Mouse (Mus musculus): ENCODE measurements around the gene Vash2. TPM values are rescaled to one million over a fixed set of nuclear protein-coding genes. Genes with fewer than 3 reads are reported as not detected.
"Not testable (repeated sequence)": the region's sequence is repeated elsewhere in the genome, so short reads cannot be mapped to it uniquely, and the experiment has no call there.

Gene Vash2
- polyA plus RNA-seq, 1 experiment from 2014 or later: 50.6 TPM

DNA sequence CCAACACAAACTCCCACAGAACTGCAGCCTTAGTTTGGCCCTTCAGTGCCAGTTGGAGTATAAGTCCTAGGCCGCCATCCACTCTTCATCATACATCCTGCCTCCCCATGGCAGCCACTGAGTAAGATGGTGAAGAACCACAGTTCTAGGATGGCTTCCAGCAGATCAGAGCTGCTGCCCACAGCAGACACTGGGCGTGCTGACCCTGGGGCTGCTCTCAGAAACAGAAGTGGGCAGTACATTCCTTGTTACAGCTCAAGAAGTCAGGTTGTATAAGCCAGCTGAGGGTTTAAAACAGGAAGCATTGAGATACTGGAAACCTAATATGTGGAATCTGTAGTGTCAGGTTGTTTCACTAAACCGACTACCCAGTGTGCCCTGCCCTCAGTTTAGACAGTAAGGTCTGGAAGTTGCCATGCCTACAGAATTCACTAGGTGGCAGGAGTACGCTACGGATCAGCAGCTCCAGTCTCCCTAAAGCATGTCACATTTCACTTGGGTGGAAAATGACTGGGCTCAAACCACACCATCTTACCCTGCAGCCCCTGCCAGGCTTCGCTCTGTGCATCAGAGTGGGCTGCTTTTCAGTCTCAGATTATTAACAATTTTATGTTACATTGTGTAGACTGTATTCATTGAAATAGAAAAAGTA lies 34.9 kb downstream of the Vash2 start:
- Histone ChIP-seq H3K9ac (ENCODE audit: low read length) (no peak overlapping the region), H3K4me1 (ENCODE audit: control insufficient read depth, insufficient read depth, low read length) (no peaks in the 10 kb centered on the region), H3K27me3 (ENCODE audit: control insufficient read depth, insufficient read depth, low read length) (no peaks in the 10 kb centered on the region), H3K27ac (ENCODE audit: low read length) (no peak overlapping the region), H3K36me3 (ENCODE audit: control insufficient read depth, insufficient read depth) (peaks cover 47% of the 10 kb centered on the region), H3K4me2 (ENCODE audit: low read depth, low read length) (no peak overlapping the region), H3K4me3 (ENCODE audit: low read length) (no peak overlapping the region), H3K9me3 (replicated peaks; ENCODE audit: control insufficient read depth, low read length) (no peaks in the 10 kb centered on the region)
- WGBS: 42% methylated on average over 6 of the region's 6 CpGs
- peak; percentile 81 for ATAC-seq (replicated peaks; ENCODE audit: extremely low read depth, insufficient read depth, low FRiP score)

DNA sequence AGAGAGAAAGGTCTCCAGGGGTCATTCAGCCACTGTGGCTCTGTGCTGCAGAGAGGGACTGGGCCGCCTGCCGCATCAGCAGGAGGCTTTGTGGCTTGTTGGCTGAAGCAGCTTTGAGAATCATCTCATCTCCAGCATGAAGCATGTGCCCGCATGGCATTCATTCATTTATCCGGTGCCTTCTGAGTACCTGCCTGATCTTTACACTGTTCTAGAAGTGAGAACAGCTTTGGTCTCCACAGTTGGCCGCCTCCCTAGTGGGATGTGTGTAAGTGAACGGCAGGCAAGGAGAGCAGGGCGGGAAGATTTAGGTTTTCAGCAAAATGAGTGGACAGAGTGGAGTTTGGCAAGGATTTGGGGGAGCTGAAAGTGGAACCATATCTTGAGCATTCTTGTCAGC lies 39.3 kb downstream of the Vash2 start:
- H3K27me3 ChIP-seq (ENCODE audit: control insufficient read depth, insufficient read depth, low read length): no peaks in the 10 kb centered on the region
- H3K9me3 ChIP-seq (replicated peaks; ENCODE audit: control insufficient read depth, low read length): no peaks in the 10 kb centered on the region
- peaks cover 50% of the 10 kb centered on the region for H3K36me3 ChIP-seq (ENCODE audit: control insufficient read depth, insufficient read depth)
- WGBS: 88% methylated on average over 7 of the region's 7 CpGs
- no peak overlapping the region for H3K4me3 ChIP-seq (ENCODE audit: low read length)
- no peak overlapping the region for H3K27ac ChIP-seq (ENCODE audit: low read length)
- H3K9ac ChIP-seq (ENCODE audit: low read length): no peak overlapping the region
- no peaks in the 10 kb centered on the region for H3K4me1 ChIP-seq (ENCODE audit: control insufficient read depth, insufficient read depth, low read length)
- ATAC-seq (replicated peaks; ENCODE audit: extremely low read depth, insufficient read depth, low FRiP score): no peak
- H3K4me2 ChIP-seq (ENCODE audit: low read depth, low read length): no peak overlapping the region

DNA sequence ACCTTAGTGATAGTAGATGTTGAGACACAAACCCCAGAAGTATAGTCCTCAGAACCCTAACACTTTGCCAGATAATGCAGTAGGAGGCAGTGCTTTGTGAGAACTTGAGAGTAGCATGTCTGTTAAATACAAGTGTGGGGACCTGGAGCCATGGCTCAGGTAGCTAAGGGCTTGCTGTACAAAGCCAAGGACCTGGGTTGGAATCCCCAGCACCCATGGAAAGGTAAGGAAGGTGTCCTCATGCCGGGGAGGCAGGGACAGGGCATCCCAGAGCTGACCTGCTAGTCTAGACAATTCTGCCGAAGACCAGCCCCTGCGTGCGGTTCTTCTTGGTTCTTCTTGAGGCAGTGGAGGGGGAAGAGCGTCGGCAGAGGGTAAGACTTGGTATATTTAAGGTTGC lies 48.9 kb downstream of the Vash2 start:
- Histone ChIP-seq H3K9ac (ENCODE audit: low read length) (peak overlapping the region; percentile 29; the same call in 1 of the 2 replicates), H3K27me3 (ENCODE audit: control insufficient read depth, insufficient read depth, low read length) (no peaks in the 10 kb centered on the region), H3K4me2 (ENCODE audit: low read depth, low read length) (no peak overlapping the region), H3K4me3 (ENCODE audit: low read length) (no peak overlapping the region), H3K36me3 (ENCODE audit: control insufficient read depth, insufficient read depth) (peaks cover 14% of the 10 kb centered on the region), H3K4me1 (ENCODE audit: control insufficient read depth, insufficient read depth, low read length) (peaks cover 11% of the 10 kb centered on the region), H3K27ac (ENCODE audit: low read length) (no peak overlapping the region), H3K9me3 (replicated peaks; ENCODE audit: control insufficient read depth, low read length) (no peaks in the 10 kb centered on the region)
- 81% methylated on average over 6 of the region's 6 CpGs for WGBS
- ATAC-seq (replicated peaks; ENCODE audit: extremely low read depth, insufficient read depth, low FRiP score): no peak

DNA sequence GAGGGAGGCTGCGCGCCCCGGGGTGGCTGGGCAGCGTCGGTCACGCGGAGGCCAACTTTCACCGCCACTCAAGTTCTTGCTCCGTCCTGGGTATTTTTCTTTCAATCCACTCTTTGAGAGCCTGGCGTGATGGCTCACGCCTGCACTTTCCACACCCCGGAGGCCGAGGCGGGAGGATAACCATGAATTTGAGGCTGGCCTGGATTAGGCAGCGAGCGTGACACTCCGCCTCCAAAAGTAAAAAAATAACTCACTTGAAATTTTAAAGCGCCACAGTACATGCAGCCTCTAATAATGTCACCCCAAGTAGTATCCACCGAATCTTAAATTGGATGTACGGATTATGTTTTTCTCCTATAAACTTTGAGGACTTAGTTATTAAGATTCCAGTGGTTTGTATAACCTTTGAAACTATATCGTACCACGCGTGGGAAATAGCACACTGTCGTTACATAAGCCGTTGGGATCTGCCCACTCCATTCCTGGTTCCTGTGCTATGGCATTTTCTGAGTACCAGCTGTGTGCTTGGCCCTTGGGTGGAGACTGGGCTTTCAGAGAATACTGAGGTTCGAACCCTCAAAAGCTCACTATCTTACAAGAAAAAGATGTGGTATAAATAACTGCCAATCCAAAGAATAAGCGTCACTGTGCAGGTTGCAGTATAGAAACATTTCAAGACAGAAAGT lies 49.9 kb downstream of the Vash2 start:
- Histone ChIP-seq H3K4me1 (ENCODE audit: control insufficient read depth, insufficient read depth, low read length) (peaks cover 11% of the 10 kb centered on the region), H3K27me3 (ENCODE audit: control insufficient read depth, insufficient read depth, low read length) (no peaks in the 10 kb centered on the region), H3K27ac (ENCODE audit: low read length) (peak overlapping the region; percentile 99), H3K36me3 (ENCODE audit: control insufficient read depth, insufficient read depth) (peaks cover 6% of the 10 kb centered on the region), H3K4me2 (ENCODE audit: low read depth, low read length) (peak overlapping the region; percentile 75), H3K9ac (ENCODE audit: low read length) (peak overlapping the region; percentile 95), H3K4me3 (ENCODE audit: low read length) (peak overlapping the region; percentile 87), H3K9me3 (replicated peaks; ENCODE audit: control insufficient read depth, low read length) (no peaks in the 10 kb centered on the region)
- peak; percentile 5; the same call in 1 of the 2 replicates for ATAC-seq (replicated peaks; ENCODE audit: extremely low read depth, insufficient read depth, low FRiP score)
- 5% methylated on average over 27 of the region's 27 CpGs for WGBS

DNA sequence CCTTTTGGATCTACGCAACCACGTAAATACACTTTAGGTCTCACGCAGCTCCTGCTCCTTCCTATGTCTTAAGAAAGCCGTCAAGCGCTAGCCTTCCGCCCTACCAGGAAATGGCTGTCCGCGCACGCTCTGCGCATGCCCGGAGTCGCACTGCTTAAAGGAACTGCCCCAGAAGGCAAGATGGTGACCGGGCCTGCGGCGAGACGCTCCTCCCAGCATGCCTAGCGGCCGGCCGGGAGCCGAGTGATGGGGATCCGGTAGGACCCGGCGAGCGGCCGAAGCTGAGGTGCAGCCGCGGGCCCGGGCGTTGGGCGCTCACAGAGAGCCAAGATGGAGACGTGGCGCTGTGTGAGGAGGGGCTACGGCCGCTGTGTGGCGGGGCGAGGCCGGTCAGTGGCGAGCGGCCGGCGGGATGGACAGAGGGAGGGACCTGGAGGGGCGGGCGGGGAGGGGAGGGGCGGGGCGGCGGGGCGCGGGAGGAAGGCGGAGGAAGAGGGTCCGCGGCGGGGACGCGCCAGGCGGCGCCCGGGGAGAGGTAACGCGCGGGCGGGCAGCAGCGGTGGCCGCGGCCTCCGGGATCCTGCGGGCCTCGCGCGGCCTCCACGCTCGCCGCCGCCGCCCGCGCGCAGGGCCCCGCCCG lies 50.6 kb downstream of the Vash2 start:
- Histone ChIP-seq H3K27me3 (ENCODE audit: control insufficient read depth, insufficient read depth, low read length) (no peaks in the 10 kb centered on the region), H3K4me3 (ENCODE audit: low read length) (peak overlapping the region; percentile 87), H3K4me2 (ENCODE audit: low read depth, low read length) (peak overlapping the region; percentile 75), H3K9ac (ENCODE audit: low read length) (peak overlapping the region; percentile 95), H3K36me3 (ENCODE audit: control insufficient read depth, insufficient read depth) (peaks cover 2% of the 10 kb centered on the region; the same call in 1 of the 2 replicates), H3K9me3 (replicated peaks; ENCODE audit: control insufficient read depth, low read length) (no peaks in the 10 kb centered on the region), H3K4me1 (ENCODE audit: control insufficient read depth, insufficient read depth, low read length) (peaks cover 11% of the 10 kb centered on the region), H3K27ac (ENCODE audit: low read length) (peak overlapping the region; percentile 99)
- peak; percentile 96 for ATAC-seq (replicated peaks; ENCODE audit: extremely low read depth, insufficient read depth, low FRiP score)
- WGBS: under 1% methylated on average over 62 of the region's 79 CpGs

DNA sequence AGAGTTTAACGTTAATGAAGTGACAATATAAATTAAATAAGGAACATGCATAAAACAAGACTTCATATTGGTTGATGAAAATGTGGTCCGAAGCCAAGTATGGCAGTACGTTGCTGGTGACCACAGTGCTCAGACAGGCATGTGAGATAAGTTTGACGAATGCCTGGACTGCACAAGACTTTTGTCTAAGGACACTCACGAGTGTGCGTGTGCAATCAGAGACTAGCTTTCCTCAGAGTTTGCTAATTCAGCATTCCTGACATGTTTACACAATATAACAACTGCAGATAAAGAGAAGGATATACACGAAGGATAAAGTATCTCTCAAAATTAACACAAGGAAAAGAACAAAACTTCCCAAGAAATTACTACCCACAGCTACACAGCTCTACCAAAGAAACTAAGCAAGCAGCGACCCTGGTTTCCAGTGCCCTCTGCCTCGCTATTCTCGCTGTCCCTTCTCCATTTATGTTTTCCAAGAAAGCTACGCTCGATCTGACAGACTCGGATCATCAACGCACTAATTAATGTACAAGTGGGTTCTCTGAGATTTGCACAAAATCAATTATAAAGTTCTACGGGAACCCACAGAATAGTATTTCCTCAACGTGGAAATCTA lies 51.2 kb downstream of the Vash2 start:
- Histone ChIP-seq H3K4me3 (ENCODE audit: low read length) (peak overlapping the region; percentile 87), H3K4me1 (ENCODE audit: control insufficient read depth, insufficient read depth, low read length) (peaks cover 11% of the 10 kb centered on the region), H3K9ac (ENCODE audit: low read length) (peak overlapping the region; percentile 95), H3K9me3 (replicated peaks; ENCODE audit: control insufficient read depth, low read length) (no peaks in the 10 kb centered on the region), H3K4me2 (ENCODE audit: low read depth, low read length) (peak overlapping the region; percentile 75), H3K27me3 (ENCODE audit: control insufficient read depth, insufficient read depth, low read length) (no peaks in the 10 kb centered on the region), H3K27ac (ENCODE audit: low read length) (peak overlapping the region; percentile 99), H3K36me3 (ENCODE audit: control insufficient read depth, insufficient read depth) (no peaks in the 10 kb centered on the region)
- ATAC-seq (replicated peaks; ENCODE audit: extremely low read depth, insufficient read depth, low FRiP score): no peak
- WGBS: 8% methylated on average over 16 of the region's 16 CpGs

DNA sequence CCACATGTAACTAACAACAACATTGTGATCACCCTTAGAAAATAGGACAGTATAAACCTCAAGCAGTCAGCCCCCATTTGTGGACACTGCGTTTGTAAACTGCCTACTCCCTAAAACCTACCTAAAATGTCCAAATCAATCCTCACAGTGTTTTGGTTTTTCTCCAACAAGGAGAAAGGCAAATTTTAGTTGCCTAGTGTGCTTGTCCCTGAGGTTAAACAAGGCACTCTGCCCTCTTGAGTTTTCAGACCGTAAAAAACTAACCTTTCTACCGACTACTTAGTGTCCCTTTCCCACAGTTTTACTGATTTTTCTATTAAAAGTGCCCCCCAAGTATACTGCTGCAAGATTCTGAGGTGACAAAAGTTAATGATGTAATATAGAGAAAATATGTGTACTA lies 51.8 kb downstream of the Vash2 start:
- ATAC-seq (replicated peaks; ENCODE audit: extremely low read depth, insufficient read depth, low FRiP score): no peak
- H3K27me3 ChIP-seq (ENCODE audit: control insufficient read depth, insufficient read depth, low read length): no peaks in the 10 kb centered on the region
- 93% methylated on average over 3 of the region's 3 CpGs for WGBS
- peak overlapping the region; percentile 75; the same call in 1 of the 2 replicates for H3K4me2 ChIP-seq (ENCODE audit: low read depth, low read length)
- H3K9me3 ChIP-seq (replicated peaks; ENCODE audit: control insufficient read depth, low read length): no peaks in the 10 kb centered on the region
- H3K4me1 ChIP-seq (ENCODE audit: control insufficient read depth, insufficient read depth, low read length): peaks cover 11% of the 10 kb centered on the region
- H3K9ac ChIP-seq (ENCODE audit: low read length): no peak overlapping the region
- H3K4me3 ChIP-seq (ENCODE audit: low read length): no peak overlapping the region
- H3K27ac ChIP-seq (ENCODE audit: low read length): no peak overlapping the region
- no peaks in the 10 kb centered on the region for H3K36me3 ChIP-seq (ENCODE audit: control insufficient read depth, insufficient read depth)

DNA sequence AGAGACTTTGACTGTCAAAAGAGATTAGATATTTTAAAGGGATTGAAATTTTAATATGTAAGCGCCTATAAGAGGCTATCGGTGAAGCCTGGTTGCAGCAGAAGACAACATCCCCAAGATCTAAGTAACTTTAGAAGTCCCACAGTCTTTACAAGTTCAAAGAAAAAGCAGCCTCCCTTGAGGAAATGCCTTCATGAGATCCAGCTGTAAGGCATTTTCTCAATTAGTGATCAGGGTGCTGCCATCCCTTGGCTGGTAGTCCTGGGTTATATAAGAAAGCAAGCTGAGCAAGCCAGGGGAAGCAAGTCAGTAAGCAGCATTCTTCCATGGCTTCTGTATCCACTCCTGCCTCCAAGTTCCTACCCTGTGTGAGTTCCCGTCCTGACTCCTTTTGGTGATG lies 54.3 kb downstream of the Vash2 start, which contains the start of gene Angel2:
Gene Angel2 (plus strand): TSS at position 301 of the 400 bp plus-strand sequence.
- not testable (repeated sequence) for H3K36me3 ChIP-seq (ENCODE audit: control insufficient read depth, insufficient read depth); H3K9me3 ChIP-seq (replicated peaks; ENCODE audit: control insufficient read depth, low read length); H3K27me3 ChIP-seq (ENCODE audit: control insufficient read depth, insufficient read depth, low read length); H3K4me3 ChIP-seq (ENCODE audit: low read length); H3K9ac ChIP-seq (ENCODE audit: low read length); H3K27ac ChIP-seq (ENCODE audit: low read length); ATAC-seq (replicated peaks; ENCODE audit: extremely low read depth, insufficient read depth, low FRiP score); H3K4me2 ChIP-seq (ENCODE audit: low read depth, low read length)
- H3K4me1 ChIP-seq (ENCODE audit: control insufficient read depth, insufficient read depth, low read length): peaks cover 11% of the 10 kb centered on the region
- whole genome bisulfite sequencing: 75% methylated on average over 3 of the region's 3 CpGs
